ENCODE assay signal across 8 mouse cellular contexts in genomic region chr9:101249626-101250025, GRCm38 (mm10). TPM values are rescaled to one million over a fixed set of nuclear protein-coding genes. Genes with fewer than 3 reads are reported as not detected.
DNase-seq lines count a peak whose midpoint lies in the region; ATAC-seq lines count a peak whose summit lies in the region.

No protein-coding gene starts in this region.

- ATAC-seq in heart, embryonic 13.5 days (ENCODE audit: extremely low read depth, insufficient number of reproducible peaks, low FRiP score, low TSS enrichment), result no peak
- no peak for ATAC-seq in forebrain, embryonic 15.5 days (replicated peaks)
- ATAC-seq in midbrain, embryonic 14.5 days (ENCODE audit: low FRiP score, low TSS enrichment), result no peak

- peaks cover 26% of the 10 kb centered on the region for H3K4me1 ChIP-seq in heart, embryonic 13.5 days
- H3K4me1 ChIP-seq in forebrain, embryonic 15.5 days, result peaks cover 26% of the 10 kb centered on the region
- H3K4me1 ChIP-seq in midbrain, embryonic 14.5 days (ENCODE audit: control insufficient read depth, insufficient read depth, low read length), result peaks cover 18% of the 10 kb centered on the region

- H3K36me3 ChIP-seq in heart, embryonic 13.5 days, result no peaks in the 10 kb centered on the region
- no peaks in the 10 kb centered on the region for H3K36me3 ChIP-seq in forebrain, embryonic 15.5 days
- H3K36me3 ChIP-seq in midbrain, embryonic 14.5 days (ENCODE audit: control insufficient read depth, insufficient read depth, low read length), result no peaks in the 10 kb centered on the region

- H3K9me3 ChIP-seq in heart, embryonic 13.5 days, result no peaks in the 10 kb centered on the region
- no peaks in the 10 kb centered on the region for H3K9me3 ChIP-seq in forebrain, embryonic 15.5 days
- H3K9me3 ChIP-seq in midbrain, embryonic 14.5 days (ENCODE audit: control insufficient read depth, low read length), result no peaks in the 10 kb centered on the region

- peak overlapping the region; percentile 81; the same call in 1 of the 2 replicates for H3K4me3 ChIP-seq in heart, embryonic 13.5 days
- H3K4me3 ChIP-seq in forebrain, embryonic 15.5 days, result peak overlapping the region; percentile 68
- H3K4me3 ChIP-seq in midbrain, embryonic 14.5 days (replicated peaks; ENCODE audit: low read depth, low read length), result peak overlapping the region; percentile 78

- no peak for DNase-seq in heart, adult 11 months
- DNase-seq in A20 (ENCODE audit: low read depth, low spot score), result peak; percentile 3
- no peak for DNase-seq in midbrain, embryonic 14.5 days
- DNase-seq in right cerebral cortex, postnatal 4 days, result no peak
- DNase-seq in left cerebral cortex, adult 18-20 months (ENCODE audit: low spot score in 2 of 2), result no peak
- DNase-seq in frontal cortex, postnatal 14 days (ENCODE audit: low spot score in 2 of 2), result no peak

- H3K27me3 ChIP-seq in heart, embryonic 13.5 days (replicated peaks), result no peaks in the 10 kb centered on the region
- no peaks in the 10 kb centered on the region for H3K27me3 ChIP-seq in forebrain, embryonic 15.5 days
- no peaks in the 10 kb centered on the region for H3K27me3 ChIP-seq in midbrain, embryonic 14.5 days (ENCODE audit: control insufficient read depth, insufficient read depth, low read length)

- no peak overlapping the region for H3K27ac ChIP-seq in heart, embryonic 13.5 days (replicated peaks)
- no peak overlapping the region for H3K27ac ChIP-seq in forebrain, embryonic 15.5 days (replicated peaks)
- no peak overlapping the region for H3K27ac ChIP-seq in midbrain, embryonic 14.5 days (replicated peaks; ENCODE audit: low read depth, low read length)

- H3K4me2 ChIP-seq in heart, embryonic 13.5 days, result peak overlapping the region; percentile 71
- H3K4me2 ChIP-seq in forebrain, embryonic 15.5 days (replicated peaks), result peak overlapping the region; percentile 52
- H3K4me2 ChIP-seq in midbrain, embryonic 14.5 days (ENCODE audit: low read length), result peak overlapping the region; percentile 66

- H3K9ac ChIP-seq in heart, embryonic 13.5 days, result peak overlapping the region; percentile 94
- 0 out of 2 replicates have a peak overlapping the region, but pooled peaks have one; percentile 81 for H3K9ac ChIP-seq in forebrain, embryonic 15.5 days (replicated peaks)
- H3K9ac ChIP-seq in midbrain, embryonic 14.5 days (replicated peaks; ENCODE audit: low read length), result no peak overlapping the region; the same call in 1 of the 2 replicates

- WGBS in heart, embryonic 13.5 days, result 54% methylated on average over 4 of the region's 4 CpGs
- WGBS in forebrain, embryonic 15.5 days, result 73% methylated on average over 4 of the region's 4 CpGs
- WGBS in midbrain, embryonic 14.5 days, result 54% methylated on average over 4 of the region's 4 CpGs

RNA-seq across cellular contexts. Expression of gene Ppp2r3a, which starts 2.0 kb away (rescaled TPM):
- polyA plus RNA-seq in heart, embryonic 13.5 days (2015; fragmentation: Nextera tagmentation; extraction: Ambion mirVana), result 62.3 and 67.1 TPM in 2 replicates
- polyA plus RNA-seq in forebrain, embryonic 15.5 days (2015; fragmentation: Nextera tagmentation; extraction: Ambion mirVana), result 20.8 and 21.8 TPM in 2 replicates
- 32.4 and 40.0 TPM in 2 replicates for polyA plus RNA-seq in midbrain, embryonic 14.5 days (2014; fragmentation: Nextera tagmentation; extraction: Ambion mirVana)
- total RNA-seq in left cerebral cortex, adult 18-20 months (2021), result 10 to 100 TPM; 21.6 to 24.1 TPM
